Mouse (Mus musculus): ENCODE measurements around the gene Gpat2. TPM values are rescaled to one million over a fixed set of nuclear protein-coding genes. Genes with fewer than 3 reads are reported as not detected.

The Gpat2 gene
- not detected for total RNA-seq (2021)
- long read RNA-seq, partial matches to known transcripts: 0 of 1 reads
- long read RNA-seq, other reads (novel, unspliced or antisense): 0 of 1 reads

DNA sequence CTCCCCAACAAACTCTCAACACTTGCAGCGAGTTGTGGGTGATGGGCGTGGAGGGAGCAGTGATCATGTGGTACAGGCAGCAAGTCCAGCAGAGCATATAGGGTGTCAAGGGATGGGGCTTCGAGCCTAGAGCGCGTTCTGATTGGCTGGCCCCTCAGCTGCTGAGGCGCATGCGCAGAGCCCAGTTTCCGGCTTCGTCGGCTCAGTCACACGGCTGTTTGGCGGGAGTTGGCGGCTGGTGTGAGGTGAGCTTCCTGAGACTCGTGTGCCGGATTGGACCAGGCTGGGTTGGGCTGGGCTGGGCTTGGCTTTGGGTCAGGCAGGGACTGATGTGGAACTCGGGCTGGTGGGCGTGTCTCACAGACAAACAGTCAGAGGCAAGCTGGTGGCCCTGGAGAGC lies at the start of gene Gpat2:
TSS of gene Gpat2 (plus strand) at position 223 of the 400 bp plus-strand sequence.
- no peak for DNase-seq (ENCODE audit: low spot score in 2 of 2)

DNA sequence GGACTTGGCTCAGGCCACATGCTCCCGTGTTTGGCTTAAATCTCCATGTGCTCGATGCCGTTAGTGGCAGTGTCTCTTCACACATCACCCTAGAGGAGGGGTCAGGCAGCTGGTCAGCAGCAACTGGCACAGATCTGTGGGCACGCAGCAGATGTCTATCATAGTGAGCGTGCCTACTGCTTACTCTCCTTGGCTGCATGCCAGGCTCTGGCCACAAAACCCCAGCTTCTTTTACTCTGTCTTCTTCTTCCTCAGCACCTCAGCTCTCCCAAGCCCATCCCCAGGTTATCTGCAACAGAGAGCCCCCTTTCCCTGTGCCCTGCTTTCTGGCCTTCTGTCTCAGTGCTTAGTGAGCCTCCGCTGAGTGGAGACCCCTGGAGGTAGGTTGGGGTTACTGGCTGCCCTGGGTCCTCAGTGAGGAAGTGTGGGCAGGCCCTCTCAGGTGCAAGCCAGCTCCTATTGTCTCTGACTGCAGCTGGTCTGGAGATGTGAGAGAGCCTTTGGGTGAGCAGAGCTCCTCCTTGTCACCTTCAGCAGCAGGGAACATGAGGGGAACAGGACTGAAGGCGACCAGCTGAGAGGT lies 49.1 kb upstream of the Gpat2 start:
- DNase-seq (ENCODE audit: low spot score in 2 of 2): peak in 1 of 2 experiments; percentile 26

- no peak for DNase-seq (ENCODE audit: low spot score in 2 of 2)
Measured at GRCm38 (mm10) chr2:127376423-127377051, 48.5 kb upstream of the Gpat2 start.

GRCm38 (mm10) chr2:127377942-127378610 lies 46.9 kb upstream of the Gpat2 start:
- peak; percentile 18 to 20 for DNase-seq (ENCODE audit: low spot score in 2 of 2)

DNA sequence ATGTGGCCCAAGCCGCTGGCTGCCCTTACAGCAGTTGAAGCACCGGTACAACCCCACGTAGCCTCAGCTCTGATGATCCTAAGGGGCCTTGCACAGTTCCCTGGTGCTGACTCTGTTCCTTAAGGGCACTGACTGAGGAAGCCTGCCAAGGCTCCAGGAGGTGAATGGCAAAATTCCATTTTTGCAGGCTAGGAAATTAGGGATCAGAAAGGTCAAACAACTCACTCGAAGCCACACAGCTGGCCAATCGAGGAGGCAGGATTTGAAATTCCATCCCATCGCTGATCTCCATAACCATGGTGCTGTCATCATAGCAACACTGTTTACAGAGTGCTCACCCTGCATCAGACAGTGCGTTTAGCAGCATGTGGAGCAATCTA lies 46.4 kb upstream of the Gpat2 start:
- DNase-seq (ENCODE audit: low spot score in 2 of 2): no peak

DNA sequence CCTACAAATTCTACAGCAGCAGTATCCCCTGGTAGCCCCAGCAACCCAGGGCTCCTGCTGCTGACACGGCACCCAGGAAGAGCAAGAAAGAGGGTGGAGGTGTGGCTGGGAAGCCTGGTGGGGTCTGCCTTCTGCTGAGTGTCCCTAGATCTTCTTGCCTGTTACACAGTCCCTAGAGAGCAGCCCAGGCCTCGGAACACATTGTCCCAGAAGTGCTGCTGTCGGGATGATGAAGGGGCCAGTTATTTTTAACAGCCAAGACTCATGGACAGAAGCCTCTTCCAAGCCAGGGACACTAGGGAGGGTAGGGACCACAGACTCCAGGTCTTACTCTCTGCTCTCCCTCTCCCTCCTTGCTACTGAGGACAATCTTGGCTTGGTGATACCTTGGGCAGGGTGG lies 45.7 kb upstream of the Gpat2 start:
- no peak for DNase-seq (ENCODE audit: low spot score in 2 of 2)

DNA sequence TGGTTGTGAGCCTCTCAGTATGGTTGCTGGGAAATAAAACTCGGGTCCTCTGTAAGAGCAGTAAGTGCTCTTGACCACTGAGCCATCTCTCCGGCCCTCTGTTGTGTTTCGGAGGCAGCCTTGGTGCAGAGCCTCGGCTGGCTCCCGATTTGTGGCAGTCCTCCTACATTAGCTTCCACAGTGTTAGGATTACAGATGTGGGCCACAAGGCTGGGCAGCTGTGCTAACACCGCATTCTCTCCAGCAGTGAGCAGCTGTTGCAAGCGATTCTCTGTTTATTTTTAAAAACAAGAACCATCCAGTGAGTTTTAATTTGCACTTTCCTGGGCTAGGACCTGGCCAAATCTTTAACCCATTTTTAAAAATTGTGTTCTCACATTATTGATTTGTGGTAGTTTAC lies 41.1 kb upstream of the Gpat2 start:
- DNase-seq (ENCODE audit: low spot score in 2 of 2): no peak

DNA sequence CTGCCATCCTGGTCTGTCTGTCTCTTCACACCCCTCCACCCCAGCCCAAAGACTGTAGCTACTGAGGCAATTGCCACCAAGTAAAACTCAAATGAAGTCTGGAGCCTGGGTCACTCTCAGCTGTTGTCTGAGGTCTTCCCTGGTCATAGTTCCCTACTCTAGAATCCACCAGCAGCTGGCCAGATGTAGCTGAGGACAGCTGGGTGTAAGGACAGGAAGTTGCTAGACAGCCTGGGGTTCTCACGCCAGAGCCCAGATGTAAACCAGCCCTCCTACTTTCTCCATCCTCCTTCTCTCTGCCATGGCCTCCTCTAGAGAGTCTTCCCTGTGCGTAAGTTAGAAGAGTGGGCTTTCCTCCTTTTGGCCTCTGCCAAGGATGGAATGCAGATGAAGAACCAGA lies 37.5 kb upstream of the Gpat2 start:
- no peak for DNase-seq (ENCODE audit: low spot score in 2 of 2)

- DNase-seq (ENCODE audit: low spot score in 2 of 2): no peak
Measured at GRCm38 (mm10) chr2:127390352-127390751, 34.6 kb upstream of the Gpat2 start.

DNA sequence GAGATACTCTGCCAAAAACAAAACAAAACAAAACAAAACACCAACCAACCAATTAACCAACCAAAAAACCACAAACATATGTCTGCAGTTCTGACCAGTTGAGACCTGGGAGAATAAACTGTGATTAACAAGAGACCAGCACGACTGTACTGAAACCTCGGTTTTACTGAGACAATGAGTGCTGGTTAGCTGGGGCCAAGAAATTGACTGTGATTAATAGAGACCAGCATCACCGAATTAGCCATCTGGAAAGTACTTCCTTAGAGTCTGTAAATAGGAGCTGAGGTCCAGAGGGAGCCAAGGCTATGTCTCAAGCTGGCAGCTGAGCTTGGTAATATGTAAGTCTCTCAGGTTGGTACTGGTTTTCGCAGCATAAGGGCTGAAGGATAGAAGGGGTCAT lies 34.2 kb upstream of the Gpat2 start:
- DNase-seq (ENCODE audit: low spot score in 2 of 2): no peak

GRCm38 (mm10) chr2:127391323-127391722 lies 33.7 kb upstream of the Gpat2 start:
- DNase-seq (ENCODE audit: low spot score in 2 of 2): no peak

- no peak for DNase-seq (ENCODE audit: low spot score in 2 of 2)
Measured at GRCm38 (mm10) chr2:127394606-127395161, 30.3 kb upstream of the Gpat2 start.

GRCm38 (mm10) chr2:127398738-127399137 lies 26.3 kb upstream of the Gpat2 start:
- DNase-seq (ENCODE audit: low spot score in 2 of 2): no peak

DNA sequence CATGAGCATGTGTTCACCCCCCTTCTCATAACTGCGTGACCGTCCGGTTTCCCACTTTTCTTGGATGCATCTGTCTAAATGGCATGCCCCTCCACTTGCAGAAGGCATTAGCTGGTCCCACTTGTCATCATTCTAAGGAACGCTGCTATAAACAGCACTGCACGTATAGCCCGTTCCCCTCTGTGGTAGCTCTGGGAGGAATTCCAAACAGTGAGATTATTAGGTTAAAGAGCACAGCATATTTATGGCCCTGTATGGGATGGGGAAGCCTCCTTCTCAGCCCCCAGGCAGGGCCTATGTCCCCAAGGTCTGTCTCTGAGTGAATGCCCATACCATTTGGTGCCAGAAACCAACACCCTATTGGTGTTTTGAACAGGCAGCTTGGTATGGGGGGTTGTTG lies 13.9 kb upstream of the Gpat2 start:
- DNase-seq (ENCODE audit: low spot score in 2 of 2): no peak

- no peak for DNase-seq (ENCODE audit: low spot score in 2 of 2)
Measured at GRCm38 (mm10) chr2:127415806-127416205, 9.2 kb upstream of the Gpat2 start.

DNA sequence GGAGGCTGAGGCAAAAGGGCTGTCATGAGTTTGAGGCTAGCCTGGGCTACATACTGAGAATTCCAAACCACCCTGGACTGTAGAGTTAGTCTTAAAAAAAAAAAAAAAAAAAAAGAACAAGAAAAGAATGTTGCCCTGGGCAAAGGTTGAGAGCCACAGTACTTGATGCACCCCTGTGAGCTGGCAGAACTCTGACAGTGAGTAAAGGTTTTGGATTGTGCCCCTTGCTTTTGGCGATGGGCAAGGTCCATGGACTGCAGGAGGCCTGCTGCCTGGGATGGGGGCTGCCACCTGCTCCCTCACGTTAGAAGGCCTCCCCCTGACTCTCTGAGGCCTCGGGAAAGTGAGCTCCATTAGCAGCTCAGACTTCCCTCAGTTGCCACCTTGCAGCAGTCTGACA lies 8.3 kb upstream of the Gpat2 start:
- DNase-seq (ENCODE audit: low spot score in 2 of 2): no peak

GRCm38 (mm10) chr2:127418266-127418970 lies 6.6 kb upstream of the Gpat2 start:
- DNase-seq (ENCODE audit: low spot score in 2 of 2): no peak

DNA sequence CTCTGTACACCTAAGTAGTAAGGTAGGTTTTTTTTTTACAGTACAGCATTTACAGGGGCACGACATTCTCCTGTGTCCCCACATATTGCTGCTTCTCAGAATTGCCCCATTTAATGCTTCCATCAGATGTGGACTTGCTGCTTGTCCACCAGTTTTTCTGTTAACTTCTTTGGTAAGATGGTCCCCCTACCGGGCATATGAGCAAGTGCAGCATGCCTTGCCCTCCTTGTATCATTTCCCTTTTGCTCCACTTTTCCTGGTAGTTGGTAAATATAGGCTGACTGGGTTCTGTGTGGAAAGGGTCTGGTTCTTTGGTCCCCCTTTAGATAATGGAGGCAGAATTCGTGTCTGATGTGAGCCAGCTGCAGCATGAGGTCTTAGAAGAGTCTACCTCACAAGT lies 5.2 kb downstream of the Gpat2 start:
- peak; percentile 50 to 58 for DNase-seq (ENCODE audit: low spot score in 2 of 2)

DNA sequence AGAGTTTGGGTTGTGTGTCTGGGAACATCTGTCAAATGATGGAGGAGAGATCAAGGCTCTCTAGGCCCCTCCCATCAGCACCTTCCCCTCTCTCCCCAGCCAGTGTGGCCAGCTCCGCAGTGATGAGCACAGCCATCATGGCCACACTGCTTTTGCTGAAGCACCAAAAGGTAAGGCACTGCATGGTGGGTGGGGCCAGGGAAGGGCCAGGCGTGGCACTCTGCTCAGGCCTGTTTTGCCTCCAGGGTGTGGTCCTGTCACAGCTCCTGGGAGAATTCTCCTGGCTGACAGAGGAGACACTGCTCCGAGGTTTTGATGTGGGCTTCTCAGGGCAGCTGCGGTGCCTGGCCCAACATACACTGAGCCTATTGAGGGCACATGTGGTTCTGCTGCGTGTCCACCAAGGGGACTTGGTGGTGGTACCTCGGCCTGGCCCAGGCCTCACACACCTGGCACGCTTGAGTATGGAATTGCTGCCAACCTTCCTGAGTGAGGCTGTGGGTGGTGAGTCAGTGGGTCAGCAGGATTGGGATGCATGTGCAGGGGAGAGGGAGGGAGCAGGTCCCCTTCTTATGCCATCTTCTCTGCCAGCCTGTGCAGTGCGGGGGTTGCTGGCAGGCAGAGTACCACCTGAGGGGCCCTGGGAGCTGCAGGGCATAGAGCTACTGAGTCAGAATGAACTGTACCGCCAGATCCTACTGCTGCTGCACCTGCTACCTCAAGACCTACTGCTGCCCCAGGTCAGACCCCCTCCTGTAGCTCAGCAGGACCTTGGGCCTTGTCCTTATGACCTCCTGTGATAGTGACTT lies 8.7 kb downstream of the Gpat2 start:
- DNase-seq (ENCODE audit: low spot score in 2 of 2): no peak

DNA sequence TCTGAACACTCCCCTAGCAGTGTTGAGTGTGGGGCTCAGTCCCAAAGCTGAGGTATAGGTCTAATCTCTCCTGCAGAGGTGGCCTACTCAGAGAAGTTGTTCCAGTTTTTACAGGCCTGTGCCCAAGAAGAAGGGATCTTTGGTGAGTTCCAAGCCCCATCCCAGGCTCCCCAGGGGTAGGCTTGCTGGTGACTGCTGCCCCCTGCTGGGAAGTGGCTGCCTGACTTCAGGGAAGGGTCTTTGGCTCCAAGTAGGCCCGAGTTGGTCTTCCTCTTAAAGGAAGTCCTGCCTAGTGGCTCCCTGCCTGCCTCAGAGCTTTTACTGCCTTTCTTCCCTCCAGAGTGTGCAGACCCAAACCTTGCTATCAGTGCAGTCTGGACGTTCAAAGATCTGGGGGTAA lies 10.1 kb downstream of the Gpat2 start:
- DNase-seq (ENCODE audit: low spot score in 2 of 2): peak; percentile 25 to 45

DNA sequence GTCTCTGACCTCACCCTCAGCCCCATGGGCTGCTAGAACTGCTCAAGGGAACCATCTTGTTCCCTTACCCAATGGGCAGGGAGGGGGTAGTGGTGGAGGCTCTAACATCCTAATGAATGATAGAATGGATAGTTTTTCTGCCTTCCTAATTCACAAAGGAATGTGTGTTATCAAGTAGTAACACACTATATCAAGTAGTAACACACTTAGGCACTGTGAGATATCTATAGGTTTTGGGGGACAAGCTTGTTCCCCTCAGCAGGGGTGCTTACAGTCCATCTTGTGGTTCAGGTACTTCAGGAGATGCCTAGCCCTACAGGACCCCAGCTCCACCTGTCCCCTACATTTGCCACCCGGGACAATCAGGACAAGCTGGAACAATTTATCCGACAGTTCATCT lies 10.6 kb downstream of the Gpat2 start:
- DNase-seq (ENCODE audit: low spot score in 2 of 2): no peak
